Mouse (Mus musculus) C2C12 (cell line): ENCODE results near the gene Olfm3. TPM values are rescaled to one million over a fixed set of nuclear protein-coding genes. Genes with fewer than 3 reads are reported as not detected.

ENCODE experiments used
- H3K27me3 ChIP-seq: one replicate; pipeline ENCODE4 v1.6.1; 2011; ENCODE audit not compliant: control insufficient read depth, insufficient read depth, insufficient read length
- H3K36me3 ChIP-seq: one replicate; pipeline ENCODE4 v1.6.1; 2011; ENCODE audit not compliant: control insufficient read depth, insufficient read depth
- H3K4me3 ChIP-seq: one replicate; pipeline ENCODE4 v1.5.1; 2011; ENCODE audit warnings: mild to moderate bottlenecking, control low read depth; ENCODE audit not compliant: poor library complexity, insufficient read depth, severe bottlenecking
- H3K79me2 ChIP-seq: one replicate; pipeline ENCODE4 v1.6.1; 2011; ENCODE audit not compliant: control insufficient read depth, insufficient read depth
- H3K79me3 ChIP-seq: one replicate; pipeline ENCODE4 v1.6.1; 2011; ENCODE audit warnings: low read depth, control low read depth
- H3ac ChIP-seq: one replicate; pipeline ENCODE3; 2011; ENCODE audit warnings: low read depth; ENCODE audit not compliant: control insufficient read depth, insufficient read length
- CEBPB ChIP-seq: IDR thresholded peaks from one replicate; pipeline ENCODE4 v1.6.1; 2011; ENCODE audit warnings: low read depth, mild to moderate bottlenecking, control low read depth, moderate library complexity
- CTCF ChIP-seq: IDR thresholded peaks from one replicate; pipeline ENCODE4 v1.5.1; 2011; ENCODE audit not compliant: control insufficient read depth, insufficient read depth, insufficient read length
- FOSL1 ChIP-seq: IDR thresholded peaks from one replicate; pipeline ENCODE4 v1.8.0; 2011; ENCODE audit warnings: mild to moderate bottlenecking, low read length; ENCODE audit not compliant: poor library complexity, insufficient read depth, severe bottlenecking
- MAX ChIP-seq: IDR thresholded peaks from one replicate; pipeline ENCODE4 v1.6.1; 2011; ENCODE audit warnings: mild to moderate bottlenecking, control low read depth
- MYOD1 ChIP-seq: IDR thresholded peaks from one replicate; pipeline ENCODE4 v1.6.1; 2011; ENCODE audit warnings: low read depth; ENCODE audit not compliant: control insufficient read depth, insufficient read length
- MYOG ChIP-seq: IDR thresholded peaks from one replicate; pipeline ENCODE4 v1.6.1; 2011; ENCODE audit not compliant: control insufficient read depth, insufficient read length; ENCODE audit errors: extremely low read depth
- USF1 ChIP-seq: IDR thresholded peaks from one replicate; pipeline ENCODE4 v1.6.1; 2011; ENCODE audit warnings: low read depth, mild to moderate bottlenecking, control low read depth, moderate library complexity
- polyA plus RNA-seq: library from polyadenylated mRNA; unstranded; fragments of >200 nt; fragmentation: generic; extraction: Trizol; gene quantifications from one replicate; pipeline ENCODE4 v1.2.1, GENCODE M21; 2012; ENCODE audit warnings: missing spikeins

The Olfm3 gene
- polyA plus RNA-seq, 1 experiment: not detected

DNA sequence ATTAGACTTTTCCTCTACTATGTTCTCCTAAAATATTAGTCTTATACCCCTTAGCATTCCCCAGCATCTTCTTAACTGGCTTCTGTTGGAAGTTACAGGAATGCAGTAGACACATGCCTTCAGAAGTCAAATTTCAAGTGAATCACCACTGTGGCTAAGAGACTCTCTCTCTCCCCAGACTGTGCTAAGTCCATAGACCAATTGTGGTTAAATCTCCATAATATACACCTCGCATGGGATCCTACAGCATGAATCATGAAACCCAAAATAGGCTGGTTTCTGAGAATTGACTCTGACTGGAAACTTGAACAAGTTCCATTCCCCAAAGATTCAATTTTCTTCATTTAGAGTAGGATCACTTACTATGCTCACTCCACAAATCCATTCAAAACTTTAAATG, 124.2 kb downstream of the Olfm3 start:
- TF ChIP-seq MAX (no peak), FOSL1 (peak; percentile 45), CTCF (no peak)
- Histone ChIP-seq H3K79me3 (no peaks in the 10 kb centered on the region), H3ac (no peak overlapping the region), H3K27me3 (no peaks in the 10 kb centered on the region), H3K79me2 (no peaks in the 10 kb centered on the region), H3K4me3 (no peak overlapping the region), H3K36me3 (no peaks in the 10 kb centered on the region)

DNA sequence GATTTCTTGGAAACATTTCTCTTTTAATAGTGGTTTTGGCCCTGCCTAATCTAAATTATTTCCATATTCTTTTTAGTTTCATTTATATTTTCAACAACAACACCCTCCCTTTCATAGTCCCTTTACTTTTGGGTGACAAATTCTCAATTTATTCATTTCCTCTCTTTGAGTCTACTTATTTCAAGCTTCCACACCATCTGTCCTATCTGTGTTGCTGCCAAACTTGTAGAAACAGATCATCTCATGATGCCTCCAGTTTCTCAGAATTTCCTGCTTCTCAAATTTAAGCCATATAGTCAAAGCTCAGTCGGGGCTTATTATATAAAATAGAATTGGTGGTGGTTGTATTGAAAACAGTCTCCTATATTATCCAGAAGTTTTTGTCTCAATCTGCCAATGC, 124.7 kb downstream of the Olfm3 start:
- Histone ChIP-seq H3K79me3 (no peaks in the 10 kb centered on the region), H3K79me2 (no peaks in the 10 kb centered on the region), H3K36me3 (no peaks in the 10 kb centered on the region), H3ac (no peak overlapping the region), H3K4me3 (no peak overlapping the region), H3K27me3 (no peaks in the 10 kb centered on the region)
- TF ChIP-seq USF1 (no peak), CEBPB (no peak), FOSL1 (no peak), CTCF (no peak), MYOD1 (no peak), MAX (no peak), MYOG (no peak)

DNA sequence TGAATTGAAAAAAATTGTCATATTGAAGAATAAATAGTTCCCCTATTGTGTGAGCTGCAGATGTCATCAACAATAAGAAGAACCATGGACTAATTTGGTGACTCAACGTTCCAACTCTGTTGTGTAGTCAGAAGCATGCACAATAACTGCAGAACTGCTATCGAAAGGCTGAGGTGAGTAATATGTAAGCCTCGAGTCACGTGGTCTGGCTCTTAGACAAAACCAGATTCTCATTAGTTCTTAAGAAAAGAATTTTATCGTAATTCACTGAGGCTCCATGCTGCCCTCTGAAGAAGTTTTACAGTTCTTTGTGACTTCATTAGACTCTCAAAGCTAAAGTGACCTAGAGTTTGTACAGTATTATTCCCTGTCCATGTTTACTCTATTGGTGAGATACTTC, 145.2 kb downstream of the Olfm3 start:
- Histone ChIP-seq H3K36me3 (no peaks in the 10 kb centered on the region), H3ac (no peak overlapping the region), H3K79me2 (no peaks in the 10 kb centered on the region), H3K27me3 (no peaks in the 10 kb centered on the region), H3K79me3 (no peaks in the 10 kb centered on the region), H3K4me3 (no peak overlapping the region)
- TF ChIP-seq USF1 (peak; percentile 82), CEBPB (no peak)

DNA sequence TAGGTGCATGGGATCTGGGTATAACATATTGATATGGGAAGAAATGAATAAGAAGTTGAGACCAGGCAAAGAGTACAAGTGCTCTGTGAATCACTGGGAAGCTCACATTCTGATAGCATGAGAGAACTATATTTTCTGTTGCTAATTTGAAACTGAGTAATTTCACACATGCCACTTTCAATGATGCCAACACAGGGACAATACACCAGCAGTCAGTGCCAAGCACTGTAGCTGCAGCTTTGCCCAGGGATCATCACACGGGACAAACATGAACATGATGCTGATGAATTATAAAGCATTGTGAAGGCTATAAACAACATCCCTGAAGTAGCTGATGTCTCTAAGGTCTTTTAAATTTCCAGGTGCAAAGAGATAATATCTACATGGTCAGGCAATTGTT, 161.0 kb downstream of the Olfm3 start:
- no peaks in the 10 kb centered on the region for H3K27me3 ChIP-seq
- TF ChIP-seq FOSL1: no peak
- no peak for TF ChIP-seq MYOD1
- no peak for TF ChIP-seq CTCF
- TF ChIP-seq USF1: no peak
- no peak for TF ChIP-seq CEBPB
- no peak for TF ChIP-seq MYOG
- no peak for TF ChIP-seq MAX
- H3K79me2 ChIP-seq: no peaks in the 10 kb centered on the region
- H3K4me3 ChIP-seq: no peak overlapping the region
- no peaks in the 10 kb centered on the region for H3K36me3 ChIP-seq
- H3K79me3 ChIP-seq: no peaks in the 10 kb centered on the region
- H3ac ChIP-seq: no peak overlapping the region

DNA sequence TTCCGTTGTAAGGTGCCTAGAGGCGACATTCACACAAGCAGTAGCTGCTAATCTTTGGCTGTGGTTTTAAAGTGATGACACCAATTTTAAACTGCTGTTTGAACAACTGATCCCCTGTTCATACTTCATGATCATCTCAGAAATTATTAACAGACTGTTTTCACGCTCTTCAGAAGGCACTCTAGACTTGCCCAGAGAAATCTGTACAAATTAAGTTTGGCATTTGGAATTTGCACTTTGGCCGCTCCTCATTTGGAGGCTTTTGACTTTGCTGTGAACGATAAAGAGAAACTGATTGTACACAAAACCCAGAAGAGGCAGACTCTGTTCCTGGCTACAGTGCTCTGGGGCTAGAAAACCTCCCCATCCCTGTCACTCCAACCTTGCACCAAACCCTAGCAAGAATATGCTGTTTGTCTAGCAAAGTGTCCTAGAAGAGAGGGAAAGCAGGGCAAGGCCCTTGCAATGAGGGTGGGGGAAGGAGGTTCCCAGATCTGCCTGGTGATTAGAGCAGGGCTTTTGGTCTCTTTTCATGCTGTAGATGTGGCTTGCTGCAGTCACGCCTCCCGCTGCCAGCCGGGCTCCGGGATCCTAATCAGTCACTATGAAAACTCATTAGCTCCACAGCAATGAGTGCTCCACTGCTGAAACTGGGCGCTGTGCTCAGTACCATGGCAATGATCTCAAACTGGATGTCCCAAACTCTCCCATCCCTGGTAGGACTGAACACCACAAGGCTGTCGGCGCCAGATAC, 176.7 kb downstream of the Olfm3 start:
- Histone ChIP-seq H3K79me3 (no peaks in the 10 kb centered on the region), H3ac (no peak overlapping the region), H3K27me3 (no peaks in the 10 kb centered on the region), H3K4me3 (no peak overlapping the region), H3K79me2 (no peaks in the 10 kb centered on the region), H3K36me3 (no peaks in the 10 kb centered on the region)
- TF ChIP-seq USF1 (no peak), CTCF (no peak), FOSL1 (no peak), CEBPB (no peak), MYOD1 (no peak), MAX (no peak), MYOG (no peak)

DNA sequence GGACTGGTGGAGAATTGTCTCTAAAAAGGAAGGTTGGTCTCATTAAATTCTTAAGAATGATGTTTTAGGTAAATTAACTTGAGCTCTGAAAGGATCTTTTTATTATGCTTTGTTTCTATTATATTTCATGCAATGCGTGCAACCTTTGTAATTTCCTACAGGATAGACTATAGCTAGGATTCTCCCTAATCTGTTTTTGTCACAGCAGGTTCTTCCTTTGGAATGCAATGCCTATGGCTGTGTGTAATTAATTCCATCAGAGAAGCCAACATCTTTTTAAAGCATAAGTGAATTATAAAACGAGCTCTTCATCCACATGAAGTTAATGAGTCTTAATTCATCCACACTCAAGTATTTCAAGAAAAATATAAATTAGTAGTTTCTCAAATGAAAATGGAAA, 177.5 kb downstream of the Olfm3 start:
- Histone ChIP-seq H3K27me3 (no peaks in the 10 kb centered on the region), H3K36me3 (no peaks in the 10 kb centered on the region), H3K79me3 (no peaks in the 10 kb centered on the region), H3ac (no peak overlapping the region), H3K4me3 (no peak overlapping the region), H3K79me2 (no peaks in the 10 kb centered on the region)
- TF ChIP-seq CTCF: no peak
- TF ChIP-seq MAX: no peak
- no peak for TF ChIP-seq MYOG
- TF ChIP-seq MYOD1: no peak
- TF ChIP-seq USF1: no peak
- no peak for TF ChIP-seq FOSL1
- no peak for TF ChIP-seq CEBPB
